Mouse (Mus musculus) CH12.LX (cell line): Measurements from ENCODE around the gene Tbc1d10a. TPM values are rescaled to one million over a fixed set of nuclear protein-coding genes. Genes with fewer than 3 reads are reported as not detected.

ENCODE experiments used
- DNase-seq: peaks from one replicate; pipeline ENCODE4 v3.0.0-alpha.2; 2013; ENCODE audit errors: extremely low read depth
- H3K27ac ChIP-seq: 2 replicates; pipeline ENCODE4 v1.5.1; 2012; ENCODE audit warnings: low read depth, mild to moderate bottlenecking, control low read depth, moderate library complexity; ENCODE audit not compliant: insufficient read depth
- H3K27me3 ChIP-seq: replicated peaks from 2 replicates; pipeline ENCODE3; 2012; ENCODE audit warnings: inconsistent platforms
- H3K36me3 ChIP-seq, 2 experiments: replicated peaks in 1 of 2; 2 replicates each; pipeline versions ENCODE3 to v1.6.1; 2012; ENCODE audit warnings: inconsistent platforms in 1 of 2, low read length in 1 of 2, mild to moderate bottlenecking in 1 of 2, mixed read lengths in 1 of 2, moderate library complexity in 1 of 2; ENCODE audit not compliant: control insufficient read depth in 1 of 2, insufficient read depth in 1 of 2
- H3K4me1 ChIP-seq, 2 experiments: 2 replicates each; pipeline ENCODE4 v1.6.1; 2012; ENCODE audit warnings: inconsistent platforms in 1 of 2, moderate library complexity in 1 of 2; ENCODE audit not compliant: insufficient read depth in 2 of 2, control insufficient read depth in 1 of 2
- H3K4me2 ChIP-seq: 2 replicates; pipeline ENCODE4 v1.6.1; 2012; ENCODE audit warnings: low read depth, mild to moderate bottlenecking, control low read depth; ENCODE audit not compliant: poor library complexity, insufficient read depth, severe bottlenecking
- H3K4me3 ChIP-seq, 3 experiments: fragments of 150-350 bp in 1 of 3; sonication (generic) in 1 of 3; replicated peaks in 1 of 3; 2 replicates each; pipeline versions ENCODE3 to v1.5.1; 2011 to 2012; ENCODE audit warnings: low read depth in 2 of 3, low read length in 2 of 3, mild to moderate bottlenecking in 2 of 3, moderate library complexity in 2 of 3, control low read depth in 1 of 3, improper control_type of control experiment in 1 of 3, inconsistent platforms in 1 of 3, mixed read lengths in 1 of 3; ENCODE audit not compliant: poor library complexity in 1 of 3
- H3K79me2 ChIP-seq: replicated peaks from 2 replicates; pipeline ENCODE4 v1.6.1; 2012; ENCODE audit warnings: mild to moderate bottlenecking, moderate library complexity; ENCODE audit not compliant: control insufficient read depth, poor library complexity, insufficient read depth, severe bottlenecking; ENCODE audit errors: extremely low read depth
- H3K9ac ChIP-seq: 2 replicates; pipeline ENCODE4 v1.6.1; 2012; ENCODE audit warnings: low read depth, mild to moderate bottlenecking, control low read depth, moderate library complexity; ENCODE audit not compliant: insufficient read depth
- H3K9me3 ChIP-seq: replicated peaks from 2 replicates; pipeline ENCODE3; 2012; ENCODE audit warnings: low read length, inconsistent platforms, mixed read lengths
- CHD1 ChIP-seq: IDR thresholded peaks from 2 replicates; pipeline ENCODE4 v1.6.1; 2012; ENCODE audit warnings: low read depth, low read length, improper control_type of control experiment, inconsistent platforms
- E2F4 ChIP-seq: IDR thresholded peaks from 2 replicates; pipeline ENCODE4 v1.6.1; 2011; ENCODE audit warnings: low read depth, low read length, improper control_type of control experiment; ENCODE audit not compliant: insufficient replicate concordance
- GABPA ChIP-seq: IDR thresholded peaks from 2 replicates; pipeline ENCODE4 v1.6.1; 2012; ENCODE audit warnings: low read depth, low read length, improper control_type of control experiment, inconsistent platforms; ENCODE audit not compliant: insufficient replicate concordance
- HCFC1 ChIP-seq: IDR thresholded peaks from 2 replicates; pipeline ENCODE4 v1.6.1; 2012; ENCODE audit warnings: low read depth, mild to moderate bottlenecking, inconsistent platforms, low read length, improper control_type of control experiment
- JUN ChIP-seq: IDR thresholded peaks from 2 replicates; pipeline ENCODE4 v1.6.1; 2011; ENCODE audit warnings: low read depth, mild to moderate bottlenecking, low read length, improper control_type of control experiment, moderate library complexity; ENCODE audit not compliant: insufficient read depth
- KAT2A ChIP-seq: IDR thresholded peaks from 2 replicates; pipeline ENCODE4 v1.6.1; 2012; ENCODE audit warnings: low read length, improper control_type of control experiment, inconsistent platforms; ENCODE audit not compliant: insufficient replicate concordance
- MAFK ChIP-seq: IDR thresholded peaks from 2 replicates; pipeline ENCODE4 v1.6.1; 2011; ENCODE audit warnings: low read length, improper control_type of control experiment; ENCODE audit not compliant: insufficient replicate concordance
- RAD21 ChIP-seq: IDR thresholded peaks from 2 replicates; pipeline ENCODE4 v1.6.1; 2011; ENCODE audit warnings: low read depth, mild to moderate bottlenecking, low read length, improper control_type of control experiment, moderate library complexity
- RCOR1 ChIP-seq: conservative IDR thresholded peaks from 2 replicates; pipeline ENCODE4 v1.6.1; 2012; ENCODE audit warnings: low read depth, mild to moderate bottlenecking, inconsistent platforms, low read length, improper control_type of control experiment
- USF2 ChIP-seq: conservative IDR thresholded peaks from 2 replicates; pipeline ENCODE4 v1.6.1; 2011; ENCODE audit warnings: low read depth, low read length, improper control_type of control experiment
- ZC3H11A ChIP-seq: IDR thresholded peaks from 2 replicates; pipeline ENCODE4 v1.6.1; 2012; ENCODE audit warnings: low read depth, mild to moderate bottlenecking, inconsistent platforms, low read length, improper control_type of control experiment
- ZKSCAN1 ChIP-seq: IDR thresholded peaks from 2 replicates; pipeline ENCODE4 v1.6.1; 2012; ENCODE audit warnings: low read depth, inconsistent platforms, low read length, improper control_type of control experiment, borderline replicate concordance
- ZNF384 ChIP-seq: IDR thresholded peaks from 2 replicates; pipeline ENCODE4 v1.6.1; 2012; ENCODE audit warnings: low read depth, low read length, improper control_type of control experiment, inconsistent platforms
- dilution Hi-C: fragments of 300-500 bp; cut with MboI; formaldehyde crosslinking; loops from 2 replicates; pipeline ENCODE4 v1.14.3; 2020; ENCODE audit warnings: low sequenced_read_pairs; ENCODE audit not compliant: extremely low pct_unique_long_range_greater_than_20kb, extremely low pct_ligation_motif_present
- in situ Hi-C: fragments of 300-500 bp; cut with MboI; formaldehyde crosslinking; loops from 3 replicates; pipeline ENCODE4 v1.14.3; 2019; ENCODE audit warnings: low sequenced_read_pairs, low pct_ligation_motif_present, low pct_unique_long_range_greater_than_20kb, mixed read lengths
- polyA plus RNA-seq: library from polyadenylated mRNA; unstranded; fragments of >175 nt; gene quantifications from 2 replicates; pipeline ENCODE4 v1.2.1, GENCODE M21; 2012; ENCODE audit warnings: low read depth; ENCODE audit not compliant: insufficient read length
- total RNA-seq, 2 experiments: library from RNA; depleted of rRNA; stranded (reverse); fragments of 300-350 nt in 1 of 2; fragments of >200 nt in 1 of 2; gene quantifications; 2 replicates each; pipeline ENCODE4 v1.2.3; 2012 to 2014

The Tbc1d10a gene
- total and polyA plus RNA-seq, 3 experiments = 30.3 to 33.9 (median 33.5) TPM

- Histone ChIP-seq H3K36me3 (peaks cover 0 to 23% of the 10 kb centered on the region in 2 experiments), H3K4me1 (peaks cover 12 to 24% of the 10 kb centered on the region in 2 experiments), H3K79me2 (no peaks in the 10 kb centered on the region), H3K9me3 (no peaks in the 10 kb centered on the region), H3K9ac (no peak overlapping the region), H3K4me3 (no peak overlapping the region), H3K4me2 (no peak overlapping the region), H3K27me3 (no peaks in the 10 kb centered on the region), H3K27ac (no peak overlapping the region)
- TF ChIP-seq RAD21 = no peak
- TF ChIP-seq JUN = no peak
- no peak for TF ChIP-seq GABPA
- TF ChIP-seq E2F4 = no peak
- TF ChIP-seq KAT2A = no peak
- dilution Hi-C loops (no loop called here), in situ Hi-C loops (no loop called here)
- DNase-seq = no peak
These were observed 40.2 kb downstream of the Tbc1d10a start for GRCm38 (mm10) chr11:4226569-4227325.

- TF ChIP-seq USF2 = no peak
- TF ChIP-seq E2F4 = no peak
- peaks cover 3 to 37% of the 10 kb centered on the region in 2 experiments for H3K36me3 ChIP-seq
- peaks cover 7 to 21% of the 10 kb centered on the region in 2 experiments for H3K4me1 ChIP-seq
- no peaks in the 10 kb centered on the region for H3K9me3 ChIP-seq
- no peaks in the 10 kb centered on the region for H3K79me2 ChIP-seq
- H3K4me3 ChIP-seq = no peak overlapping the region
- H3K9ac ChIP-seq = no peak overlapping the region
- in situ Hi-C loops = no loop called here
- dilution Hi-C loops = no loop called here
- DNase-seq = no peak
- no peak overlapping the region for H3K4me2 ChIP-seq
- no peak overlapping the region for H3K27ac ChIP-seq
- no peaks in the 10 kb centered on the region for H3K27me3 ChIP-seq
These were observed 41.9 kb downstream of the Tbc1d10a start for GRCm38 (mm10) chr11:4228463-4228862.

GRCm38 (mm10) chr11:4229841-4230240 is 43.3 kb downstream of the Tbc1d10a start:
- H3K4me3 ChIP-seq = no peak overlapping the region
- TF ChIP-seq ZKSCAN1 (no peak), ZNF384 (no peak), HCFC1 (no peak), CHD1 (no peak), RCOR1 (no peak), MAFK (no peak), ZC3H11A (no peak)
- TF ChIP-seq, all 38 proteins: peak for 0
- no peak for DNase-seq
- peaks cover 3 to 46% of the 10 kb centered on the region in 2 experiments for H3K36me3 ChIP-seq
- peaks cover 3 to 23% of the 10 kb centered on the region in 2 experiments; a peak in 3 of 4 replicates for H3K4me1 ChIP-seq
- H3K9me3 ChIP-seq = no peaks in the 10 kb centered on the region
- H3K79me2 ChIP-seq = no peaks in the 10 kb centered on the region
- no peak overlapping the region for H3K4me2 ChIP-seq
- no peak overlapping the region for H3K27ac ChIP-seq
- no peak overlapping the region for H3K9ac ChIP-seq
- no peaks in the 10 kb centered on the region for H3K27me3 ChIP-seq
- dilution Hi-C loops = no loop called here
- in situ Hi-C loops = no loop called here
